Mouse (Mus musculus) limb, embryonic 14.5 days (tissue): Measurements from ENCODE around the gene Heg1. TPM values are rescaled to one million over a fixed set of nuclear protein-coding genes. Genes with fewer than 3 reads are reported as not detected.

Source experiments
- ATAC-seq: fragments of 200-750 bp; cut with Nextera tagmentation; 2 replicates; pipeline ENCODE4 v1.8.0; 2017; ENCODE audit warnings: low read depth, moderate number of reproducible peaks, moderate TSS enrichment; ENCODE audit not compliant: low FRiP score
- DNase-seq: peaks from one replicate; pipeline ENCODE4 v3.0.0-alpha.2; 2015; ENCODE audit warnings: low spot score
- H3K27ac ChIP-seq: fragments of 300-500 bp; sonication (generic); replicated peaks from 2 replicates; pipeline ENCODE4 v1.5.1; 2014; ENCODE audit warnings: low read depth, mild to moderate bottlenecking, low read length, moderate library complexity, mixed read lengths
- H3K27me3 ChIP-seq: fragments of 300-500 bp; sonication (generic); 2 replicates; pipeline ENCODE4 v1.6.1; 2014; ENCODE audit warnings: low read length, mixed read lengths; ENCODE audit not compliant: control insufficient read depth, insufficient read depth
- H3K36me3 ChIP-seq: fragments of 300-500 bp; sonication (generic); 2 replicates; pipeline ENCODE4 v1.6.1; 2014; ENCODE audit warnings: mild to moderate bottlenecking, low read length, moderate library complexity, mixed read lengths; ENCODE audit not compliant: control insufficient read depth, insufficient read depth
- H3K4me1 ChIP-seq: fragments of 300-500 bp; sonication (generic); 2 replicates; pipeline ENCODE4 v1.6.1; 2014; ENCODE audit warnings: antibody characterized with exemption, low read length, mixed read lengths; ENCODE audit not compliant: control insufficient read depth, insufficient read depth
- H3K4me2 ChIP-seq: fragments of 300-500 bp; sonication (generic); replicated peaks from 2 replicates; pipeline ENCODE4 v1.6.1; 2014; ENCODE audit warnings: low read depth, mild to moderate bottlenecking, low read length, moderate library complexity; ENCODE audit not compliant: severe bottlenecking
- H3K4me3 ChIP-seq: fragments of 300-500 bp; sonication (generic); replicated peaks from 2 replicates; pipeline ENCODE4 v1.5.1; 2014; ENCODE audit warnings: low read length
- H3K9ac ChIP-seq: fragments of 300-500 bp; sonication (generic); 2 replicates; pipeline ENCODE4 v1.6.1; 2014; ENCODE audit warnings: mild to moderate bottlenecking, low read depth, low read length, moderate library complexity; ENCODE audit not compliant: severe bottlenecking
- H3K9me3 ChIP-seq: fragments of 300-500 bp; sonication (generic); 2 replicates; pipeline ENCODE4 v1.6.1; 2016; ENCODE audit warnings: low read length; ENCODE audit not compliant: control insufficient read depth
- POLR2A ChIP-seq: fragments of 200-500 bp; IDR thresholded peaks from 2 replicates; pipeline ENCODE4 v1.8.0; 2012; ENCODE audit warnings: inconsistent platforms, mild to moderate bottlenecking, moderate library complexity, borderline replicate concordance; ENCODE audit not compliant: insufficient read depth, insufficient read length; ENCODE audit errors: extremely low read depth
- WGBS: fragments of 180-500 bp; shearing (Covaris S2); extraction: QIAGEN DNeasy Blood & Tissue Kit; methylation state at CpG from one replicate; pipeline ENCODE4 v1.1.7; 2014; 5-methylcytosine and 5-hydroxymethylcytosine counted together
- polyA plus RNA-seq, 2 experiments: library from polyadenylated mRNA; depleted of rRNA in 1 of 2; stranded (reverse) in 1 of 2; unstranded in 1 of 2; fragments of >200 nt; fragmentation: Nextera tagmentation in 1 of 2; extraction: Ambion mirVana in 1 of 2; gene quantifications; 2 replicates each; pipeline versions ENCODE4 v1.2.1 to v1.2.3; 2012 to 2014

Gene Heg1
- polyA plus RNA-seq, 2 experiments = 20.8 to 22.0 TPM

- Histone ChIP-seq H3K9me3 (no peaks in the 10 kb centered on the region), H3K9ac (no peak overlapping the region), H3K27me3 (no peaks in the 10 kb centered on the region), H3K4me3 (no peak overlapping the region), H3K27ac (no peak overlapping the region), H3K4me1 (no peaks in the 10 kb centered on the region), H3K36me3 (no peaks in the 10 kb centered on the region), H3K4me2 (no peak overlapping the region)
- no peak for TF ChIP-seq POLR2A
- 83% methylated on average over 3 of the region's 3 CpGs for WGBS
- no peak for DNase-seq
- ATAC-seq = no peak
Measured at GRCm38 (mm10) chr16:33657191-33657590, 27.0 kb upstream of the Heg1 start.

DNA sequence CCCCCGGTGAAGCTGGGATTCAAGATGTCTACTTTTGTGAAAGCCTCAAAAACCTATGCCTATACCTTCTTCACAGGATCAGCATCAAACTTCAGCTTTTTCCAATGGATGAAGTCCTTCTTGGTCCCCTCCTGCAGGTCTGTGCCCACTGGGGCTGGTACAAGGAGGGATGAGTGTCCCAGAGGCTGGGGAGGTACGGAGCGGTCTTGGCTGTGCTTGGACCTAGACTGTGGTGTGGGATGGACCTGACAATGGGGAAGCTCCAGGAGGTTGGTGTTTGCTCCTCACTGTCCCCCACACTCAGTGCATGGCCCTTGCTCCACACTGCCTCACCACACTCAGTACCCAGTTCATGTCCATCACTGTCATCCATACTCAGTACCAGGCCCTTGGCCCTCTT lies 26.0 kb upstream of the Heg1 start:
- 96% methylated on average over 3 of the region's 3 CpGs for WGBS
- Histone ChIP-seq H3K27ac (no peak overlapping the region), H3K36me3 (no peaks in the 10 kb centered on the region), H3K9me3 (no peaks in the 10 kb centered on the region), H3K4me2 (no peak overlapping the region), H3K4me1 (no peaks in the 10 kb centered on the region), H3K27me3 (no peaks in the 10 kb centered on the region), H3K9ac (no peak overlapping the region), H3K4me3 (no peak overlapping the region)
- TF ChIP-seq POLR2A = no peak
- ATAC-seq = no peak
- no peak for DNase-seq

GRCm38 (mm10) chr16:33659521-33659920 lies 24.6 kb upstream of the Heg1 start:
- DNase-seq = no peak
- Histone ChIP-seq H3K4me2 (no peak overlapping the region), H3K4me3 (no peak overlapping the region), H3K27ac (no peak overlapping the region), H3K36me3 (no peaks in the 10 kb centered on the region), H3K9ac (no peak overlapping the region), H3K4me1 (no peaks in the 10 kb centered on the region), H3K9me3 (no peaks in the 10 kb centered on the region), H3K27me3 (no peaks in the 10 kb centered on the region)
- 86% methylated on average over 5 of the region's 5 CpGs for WGBS
- no peak for TF ChIP-seq POLR2A
- no peak for ATAC-seq

- Histone ChIP-seq H3K36me3 (no peaks in the 10 kb centered on the region), H3K4me3 (no peak overlapping the region), H3K4me2 (no peak overlapping the region), H3K9ac (no peak overlapping the region), H3K27me3 (no peaks in the 10 kb centered on the region), H3K27ac (no peak overlapping the region), H3K4me1 (no peaks in the 10 kb centered on the region), H3K9me3 (no peaks in the 10 kb centered on the region)
- ATAC-seq (no peak), DNase-seq (no peak)
- 53% methylated on average over 5 of the region's 5 CpGs for WGBS
- no peak for TF ChIP-seq POLR2A
Measured at GRCm38 (mm10) chr16:33660125-33660524, 24.0 kb upstream of the Heg1 start.

DNA sequence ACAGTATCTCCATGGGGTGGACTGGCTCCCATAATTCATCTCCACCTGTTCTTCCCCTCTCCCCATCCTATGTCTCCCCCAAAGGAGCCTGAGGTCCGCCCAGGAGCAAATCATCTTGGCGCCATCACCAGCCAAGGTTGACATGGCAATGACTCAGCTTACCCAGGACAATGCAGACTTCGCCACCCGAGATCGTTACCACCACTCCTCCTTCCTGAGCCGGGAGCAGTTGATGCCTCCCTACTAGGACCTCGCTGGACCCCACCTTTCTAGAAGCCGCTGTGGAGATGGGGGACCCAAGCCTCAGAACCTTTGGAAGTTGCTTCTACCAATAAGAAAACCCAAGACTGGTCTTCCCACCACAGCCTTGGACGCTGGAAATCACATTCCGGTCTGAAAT lies 21.3 kb upstream of the Heg1 start:
- Histone ChIP-seq H3K9me3 (no peaks in the 10 kb centered on the region), H3K36me3 (no peaks in the 10 kb centered on the region), H3K4me3 (no peak overlapping the region), H3K27me3 (no peaks in the 10 kb centered on the region), H3K4me2 (no peak overlapping the region), H3K9ac (no peak overlapping the region), H3K4me1 (no peaks in the 10 kb centered on the region), H3K27ac (no peak overlapping the region)
- WGBS = 90% methylated on average over 10 of the region's 10 CpGs
- TF ChIP-seq POLR2A = no peak
- no peak for DNase-seq
- ATAC-seq = no peak

- Histone ChIP-seq H3K4me1 (no peaks in the 10 kb centered on the region), H3K9me3 (no peaks in the 10 kb centered on the region), H3K27me3 (no peaks in the 10 kb centered on the region), H3K4me2 (no peak overlapping the region), H3K27ac (no peak overlapping the region), H3K9ac (no peak overlapping the region), H3K36me3 (no peaks in the 10 kb centered on the region), H3K4me3 (no peak overlapping the region)
- ATAC-seq (no peak), DNase-seq (no peak)
- TF ChIP-seq POLR2A = no peak
- WGBS = 83% methylated on average over 6 of the region's 6 CpGs
Measured at GRCm38 (mm10) chr16:33666226-33666625, 17.9 kb upstream of the Heg1 start.
